Mouse (Mus musculus): Measurements from ENCODE around the gene Kdm1a. TPM values are rescaled to one million over a fixed set of nuclear protein-coding genes. Genes with fewer than 3 reads are reported as not detected.

Gene Kdm1a
- polyA plus RNA-seq, 1 experiment from 2014 or later: 69.9 TPM

GRCm38 (mm10) chr4:136521898-136522297 is 80.6 kb downstream of the Kdm1a start:
- Histone ChIP-seq H3K4me2 (replicated peaks; ENCODE audit: low read depth, low read length) (no peak overlapping the region), H3K9ac (ENCODE audit: low read depth, low read length) (no peak overlapping the region), H3K27me3 (ENCODE audit: control insufficient read depth, insufficient read depth, low read length) (no peaks in the 10 kb centered on the region), H3K4me1 (ENCODE audit: control insufficient read depth, insufficient read depth, low read length) (no peaks in the 10 kb centered on the region), H3K27ac (ENCODE audit: low read depth, low read length) (no peak overlapping the region), H3K4me3 (ENCODE audit: low read length) (no peak overlapping the region), H3K36me3 (ENCODE audit: control insufficient read depth, insufficient read depth, low read length) (peaks cover 5% of the 10 kb centered on the region; the same call in 1 of the 2 replicates), H3K9me3 (ENCODE audit: control insufficient read depth, low read length) (no peaks in the 10 kb centered on the region)
- no peak for ATAC-seq (ENCODE audit: low FRiP score, low TSS enrichment)
- 81% methylated on average over 5 of the region's 5 CpGs for WGBS

- no peak for ATAC-seq (ENCODE audit: low FRiP score, low TSS enrichment)
- Histone ChIP-seq H3K9ac (ENCODE audit: low read depth, low read length) (no peak overlapping the region), H3K27ac (ENCODE audit: low read depth, low read length) (no peak overlapping the region), H3K36me3 (ENCODE audit: control insufficient read depth, insufficient read depth, low read length) (peaks cover 5% of the 10 kb centered on the region; the same call in 1 of the 2 replicates), H3K4me2 (replicated peaks; ENCODE audit: low read depth, low read length) (no peak overlapping the region), H3K27me3 (ENCODE audit: control insufficient read depth, insufficient read depth, low read length) (no peaks in the 10 kb centered on the region), H3K4me1 (ENCODE audit: control insufficient read depth, insufficient read depth, low read length) (no peaks in the 10 kb centered on the region), H3K4me3 (ENCODE audit: low read length) (no peak overlapping the region), H3K9me3 (ENCODE audit: control insufficient read depth, low read length) (no peaks in the 10 kb centered on the region)
Measured at GRCm38 (mm10) chr4:136519866-136520265, 82.7 kb downstream of the Kdm1a start.

- no peak for ATAC-seq (ENCODE audit: low FRiP score, low TSS enrichment)
- no peak overlapping the region for H3K27ac ChIP-seq (ENCODE audit: low read depth, low read length)
- H3K4me1 ChIP-seq (ENCODE audit: control insufficient read depth, insufficient read depth, low read length): peaks cover 5% of the 10 kb centered on the region; the same call in 1 of the 2 replicates
- no peak overlapping the region for H3K9ac ChIP-seq (ENCODE audit: low read depth, low read length)
- peaks cover 5% of the 10 kb centered on the region; the same call in 1 of the 2 replicates for H3K36me3 ChIP-seq (ENCODE audit: control insufficient read depth, insufficient read depth, low read length)
- no peak overlapping the region for H3K4me2 ChIP-seq (replicated peaks; ENCODE audit: low read depth, low read length)
- H3K4me3 ChIP-seq (ENCODE audit: low read length): no peak overlapping the region
- H3K27me3 ChIP-seq (ENCODE audit: control insufficient read depth, insufficient read depth, low read length): no peaks in the 10 kb centered on the region
- 90% methylated on average over 2 of the region's 2 CpGs for WGBS
- H3K9me3 ChIP-seq (ENCODE audit: control insufficient read depth, low read length): no peaks in the 10 kb centered on the region
Measured at GRCm38 (mm10) chr4:136518576-136518975, 83.9 kb downstream of the Kdm1a start.

- no peak overlapping the region for H3K4me3 ChIP-seq (ENCODE audit: low read length)
- H3K27ac ChIP-seq (ENCODE audit: low read depth, low read length): no peak overlapping the region
- H3K9ac ChIP-seq (ENCODE audit: low read depth, low read length): no peak overlapping the region
- WGBS: 63% methylated on average over 2 of the region's 2 CpGs
- peaks cover 5% of the 10 kb centered on the region; the same call in 1 of the 2 replicates for H3K4me1 ChIP-seq (ENCODE audit: control insufficient read depth, insufficient read depth, low read length)
- no peaks in the 10 kb centered on the region for H3K27me3 ChIP-seq (ENCODE audit: control insufficient read depth, insufficient read depth, low read length)
- H3K9me3 ChIP-seq (ENCODE audit: control insufficient read depth, low read length): no peaks in the 10 kb centered on the region
- no peak for ATAC-seq (ENCODE audit: low FRiP score, low TSS enrichment)
- no peak overlapping the region for H3K4me2 ChIP-seq (replicated peaks; ENCODE audit: low read depth, low read length)
- peaks cover 5% of the 10 kb centered on the region; the same call in 1 of the 2 replicates for H3K36me3 ChIP-seq (ENCODE audit: control insufficient read depth, insufficient read depth, low read length)
Measured at GRCm38 (mm10) chr4:136518141-136518540, 84.4 kb downstream of the Kdm1a start.

- no peaks in the 10 kb centered on the region for H3K36me3 ChIP-seq (ENCODE audit: control insufficient read depth, insufficient read depth, low read length)
- H3K27me3 ChIP-seq (ENCODE audit: control insufficient read depth, insufficient read depth, low read length): no peaks in the 10 kb centered on the region
- H3K9ac ChIP-seq (ENCODE audit: low read depth, low read length): no peak overlapping the region
- H3K4me2 ChIP-seq (replicated peaks; ENCODE audit: low read depth, low read length): no peak overlapping the region
- peaks cover 17% of the 10 kb centered on the region; the same call in 1 of the 2 replicates for H3K4me1 ChIP-seq (ENCODE audit: control insufficient read depth, insufficient read depth, low read length)
- H3K9me3 ChIP-seq (ENCODE audit: control insufficient read depth, low read length): no peaks in the 10 kb centered on the region
- H3K4me3 ChIP-seq (ENCODE audit: low read length): no peak overlapping the region
- ATAC-seq (ENCODE audit: low FRiP score, low TSS enrichment): no peak
- H3K27ac ChIP-seq (ENCODE audit: low read depth, low read length): no peak overlapping the region
Measured at GRCm38 (mm10) chr4:136512905-136513304, 89.6 kb downstream of the Kdm1a start.

- H3K27ac ChIP-seq (ENCODE audit: low read depth, low read length): no peak overlapping the region
- ATAC-seq (ENCODE audit: low FRiP score, low TSS enrichment): no peak
- no peak overlapping the region for H3K4me3 ChIP-seq (ENCODE audit: low read length)
- H3K4me2 ChIP-seq (replicated peaks; ENCODE audit: low read depth, low read length): no peak overlapping the region
- peaks cover 17% of the 10 kb centered on the region; the same call in 1 of the 2 replicates for H3K4me1 ChIP-seq (ENCODE audit: control insufficient read depth, insufficient read depth, low read length)
- H3K27me3 ChIP-seq (ENCODE audit: control insufficient read depth, insufficient read depth, low read length): no peaks in the 10 kb centered on the region
- no peak overlapping the region for H3K9ac ChIP-seq (ENCODE audit: low read depth, low read length)
- no peaks in the 10 kb centered on the region for H3K9me3 ChIP-seq (ENCODE audit: control insufficient read depth, low read length)
- WGBS: 54% methylated on average over 4 of the region's 4 CpGs
- H3K36me3 ChIP-seq (ENCODE audit: control insufficient read depth, insufficient read depth, low read length): no peaks in the 10 kb centered on the region
Measured at GRCm38 (mm10) chr4:136511708-136512107, 90.8 kb downstream of the Kdm1a start.

- 72% methylated on average over 1 of the region's 1 CpGs for WGBS
- Histone ChIP-seq H3K4me3 (ENCODE audit: low read length) (no peak overlapping the region), H3K27me3 (ENCODE audit: control insufficient read depth, insufficient read depth, low read length) (no peaks in the 10 kb centered on the region), H3K36me3 (ENCODE audit: control insufficient read depth, insufficient read depth, low read length) (no peaks in the 10 kb centered on the region), H3K4me2 (replicated peaks; ENCODE audit: low read depth, low read length) (no peak overlapping the region), H3K27ac (ENCODE audit: low read depth, low read length) (no peak overlapping the region), H3K9ac (ENCODE audit: low read depth, low read length) (no peak overlapping the region), H3K9me3 (ENCODE audit: control insufficient read depth, low read length) (no peaks in the 10 kb centered on the region), H3K4me1 (ENCODE audit: control insufficient read depth, insufficient read depth, low read length) (peaks cover 17% of the 10 kb centered on the region; the same call in 1 of the 2 replicates)
- no peak for ATAC-seq (ENCODE audit: low FRiP score, low TSS enrichment)
Measured at GRCm38 (mm10) chr4:136509857-136510256, 92.7 kb downstream of the Kdm1a start.

- Histone ChIP-seq H3K36me3 (ENCODE audit: control insufficient read depth, insufficient read depth, low read length) (no peaks in the 10 kb centered on the region), H3K4me2 (replicated peaks; ENCODE audit: low read depth, low read length) (no peak overlapping the region), H3K9ac (ENCODE audit: low read depth, low read length) (no peak overlapping the region), H3K4me1 (ENCODE audit: control insufficient read depth, insufficient read depth, low read length) (no peaks in the 10 kb centered on the region), H3K4me3 (ENCODE audit: low read length) (no peak overlapping the region), H3K27ac (ENCODE audit: low read depth, low read length) (no peak overlapping the region), H3K9me3 (ENCODE audit: control insufficient read depth, low read length) (no peaks in the 10 kb centered on the region), H3K27me3 (ENCODE audit: control insufficient read depth, insufficient read depth, low read length) (no peaks in the 10 kb centered on the region)
- 64% methylated on average over 2 of the region's 2 CpGs for WGBS
- ATAC-seq (ENCODE audit: low FRiP score, low TSS enrichment): no peak
Measured at GRCm38 (mm10) chr4:136505426-136506215, 96.9 kb downstream of the Kdm1a start.
